Mouse (Mus musculus) gastrocnemius, postnatal 25 days (tissue): ENCODE measurements around the gene Ckmt2. TPM values are rescaled to one million over a fixed set of nuclear protein-coding genes. Genes with fewer than 3 reads are reported as not detected.

Experiments used
- DNase-seq: peaks from one replicate; pipeline ENCODE4 v3.0.0; 2022
- long read RNA-seq, 2 experiments: library from polyadenylated mRNA; stranded (forward); transcript quantifications; one replicate each; pipeline ENCODE4 v2.0.0; 2021
- total RNA-seq, 2 experiments: library from RNA; stranded (reverse); gene quantifications; 1 replicate in 1 of 2; 2 replicates in 1 of 2; pipeline ENCODE4 v1.2.3; 2021

The Ckmt2 gene
- 1,000 to 10,000 TPM; 1,499 to 1,709 TPM for total RNA-seq
- long read RNA-seq, experiment 1, transcript Ckmt2-201 (10 exons, 1,486 nt) = major isoform, 2,325 of 2,529 reads
- long read RNA-seq, experiment 1, partial matches to known transcripts = 158 of 2,529 reads
- long read RNA-seq, experiment 1, other reads (novel, unspliced or antisense) = 46 of 2,529 reads
- long read RNA-seq, experiment 2, transcript Ckmt2-201 (10 exons, 1,486 nt) = major isoform, 2,518 of 2,691 reads
- long read RNA-seq, experiment 2, partial matches to known transcripts = 111 of 2,691 reads
- long read RNA-seq, experiment 2, other reads (novel, unspliced or antisense) = 62 of 2,691 reads

DNA sequence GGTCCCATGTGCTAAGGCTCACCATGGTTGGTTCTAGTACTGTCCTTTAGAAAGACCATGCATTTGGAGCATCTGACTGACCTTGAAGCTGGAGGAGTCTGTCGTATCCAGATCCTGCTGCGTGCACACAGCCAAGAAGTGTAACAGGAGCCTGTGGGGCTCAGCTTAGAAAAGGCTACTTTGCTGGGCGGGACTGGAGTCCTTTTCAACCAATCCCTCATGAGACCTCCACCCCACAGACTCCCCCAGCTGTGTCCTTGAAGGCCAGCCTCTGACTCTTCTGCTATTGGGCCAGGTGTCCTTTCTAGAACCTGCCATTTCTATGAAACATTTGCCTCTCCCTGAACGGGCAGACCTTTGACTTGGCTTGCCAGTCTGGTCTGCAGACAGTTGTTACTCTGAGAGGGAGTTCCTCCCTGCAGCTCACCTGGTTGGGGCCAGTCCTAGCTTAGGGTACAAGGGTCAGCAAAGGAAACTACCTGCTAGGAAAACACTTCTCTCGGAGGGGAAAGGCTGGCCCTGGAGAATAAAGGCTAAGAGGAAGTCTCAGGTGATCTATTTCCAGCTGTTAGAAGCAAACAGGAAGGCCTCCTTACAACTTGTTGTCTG lies at the start of gene Ckmt2:
Ckmt2 (minus strand) TSS at position 145 of the 609 bp plus-strand sequence.
- peak; percentile 75 for DNase-seq

- DNase-seq = no peak
Observed at GRCm38 (mm10) chr13:91921010-91921409, 44.3 kb upstream of the Ckmt2 start.

DNA sequence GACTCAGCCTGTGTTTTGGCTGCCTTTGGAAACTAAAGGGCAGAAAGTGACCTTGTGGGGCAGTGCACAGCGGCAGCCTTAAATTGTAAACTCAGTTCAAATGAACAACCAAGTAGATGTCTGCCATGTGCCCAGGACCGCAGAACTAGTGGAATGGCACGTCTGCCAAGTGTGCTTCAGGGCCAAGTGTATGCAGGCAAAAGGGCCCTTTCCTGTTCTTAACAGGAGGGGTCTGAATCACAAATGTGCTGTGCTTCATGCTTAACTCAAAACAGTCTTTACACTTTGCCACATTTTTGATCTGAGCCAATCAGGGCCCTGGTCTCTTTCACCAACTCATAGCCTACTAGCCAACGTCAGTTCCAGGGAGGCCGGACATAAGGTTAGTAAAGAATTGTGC lies 42.1 kb upstream of the Ckmt2 start:
- DNase-seq = no peak

DNA sequence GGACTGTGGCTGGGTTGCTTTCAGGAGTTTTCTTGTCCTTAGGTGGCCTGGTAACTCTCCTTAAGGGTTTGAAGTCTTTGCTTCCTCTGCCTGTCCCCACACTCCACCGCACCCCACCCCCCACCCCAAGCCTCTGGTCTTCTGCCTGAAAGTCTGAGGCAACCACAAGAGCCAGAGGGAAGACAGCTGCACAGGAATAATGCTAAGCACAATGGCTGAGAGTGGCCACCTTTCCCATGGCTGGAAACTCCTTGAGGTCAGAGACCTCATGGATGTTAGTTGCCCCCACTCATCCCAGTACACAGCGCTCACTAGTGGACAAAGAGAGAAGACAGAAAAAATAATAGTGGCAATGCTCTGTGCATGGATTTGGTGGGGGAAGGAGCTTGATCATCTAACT lies 41.1 kb upstream of the Ckmt2 start:
- DNase-seq = no peak

DNA sequence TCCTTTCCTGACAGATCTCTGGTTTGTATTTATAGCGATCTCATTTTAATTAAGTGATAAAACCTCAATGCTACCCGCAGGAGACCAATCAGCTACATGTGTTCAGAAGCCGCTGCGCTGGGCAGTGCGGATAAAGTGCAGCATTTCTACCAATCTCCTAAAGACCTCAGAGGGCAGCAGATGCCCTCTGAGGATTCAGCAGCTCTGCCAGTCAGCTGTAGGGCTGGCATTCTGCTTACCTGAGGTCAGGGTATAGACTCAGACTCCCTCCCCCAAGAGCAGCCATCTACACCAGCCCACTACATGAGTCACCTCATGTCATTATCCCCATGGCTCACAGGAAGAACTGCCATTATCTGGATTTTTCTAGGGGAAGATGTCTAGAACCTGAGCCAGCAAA lies 39.6 kb upstream of the Ckmt2 start:
- DNase-seq = no peak

- DNase-seq = no peak
Observed at GRCm38 (mm10) chr13:91915582-91916239, 39.0 kb upstream of the Ckmt2 start.

DNA sequence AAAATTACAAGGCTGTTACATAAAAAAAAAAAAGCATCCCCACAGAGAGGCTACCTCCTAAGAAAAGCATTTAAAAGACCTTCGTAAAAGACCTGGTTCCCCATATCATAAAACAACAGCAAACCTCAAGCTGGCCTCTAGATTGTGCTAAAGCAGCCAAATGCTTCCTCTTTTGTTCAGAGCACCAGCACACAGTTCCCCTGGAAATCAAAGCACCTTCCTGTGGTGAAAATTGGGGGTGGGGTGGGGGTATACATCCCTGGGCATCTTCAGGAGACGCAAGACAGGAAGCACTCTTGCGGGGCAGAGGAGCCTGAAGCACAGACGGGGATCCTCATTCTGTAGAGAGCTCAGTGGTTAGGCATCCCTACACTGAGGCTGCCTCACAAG lies 38.5 kb upstream of the Ckmt2 start:
- no peak for DNase-seq

- DNase-seq = no peak
Observed at GRCm38 (mm10) chr13:91911652-91912051, 35.0 kb upstream of the Ckmt2 start.

- no peak for DNase-seq
Observed at GRCm38 (mm10) chr13:91911211-91911610, 34.5 kb upstream of the Ckmt2 start.

- peak; percentile 59 for DNase-seq
Observed at GRCm38 (mm10) chr13:91908202-91908980, 31.7 kb upstream of the Ckmt2 start.

- no peak for DNase-seq
Observed at GRCm38 (mm10) chr13:91906338-91906737, 29.7 kb upstream of the Ckmt2 start.

- no peak for DNase-seq
Observed at GRCm38 (mm10) chr13:91896476-91896875, 19.8 kb upstream of the Ckmt2 start.

- no peak for DNase-seq
Observed at GRCm38 (mm10) chr13:91893132-91893531, 16.4 kb upstream of the Ckmt2 start.

GRCm38 (mm10) chr13:91890031-91890619 lies 13.4 kb upstream of the Ckmt2 start:
- DNase-seq = no peak

DNA sequence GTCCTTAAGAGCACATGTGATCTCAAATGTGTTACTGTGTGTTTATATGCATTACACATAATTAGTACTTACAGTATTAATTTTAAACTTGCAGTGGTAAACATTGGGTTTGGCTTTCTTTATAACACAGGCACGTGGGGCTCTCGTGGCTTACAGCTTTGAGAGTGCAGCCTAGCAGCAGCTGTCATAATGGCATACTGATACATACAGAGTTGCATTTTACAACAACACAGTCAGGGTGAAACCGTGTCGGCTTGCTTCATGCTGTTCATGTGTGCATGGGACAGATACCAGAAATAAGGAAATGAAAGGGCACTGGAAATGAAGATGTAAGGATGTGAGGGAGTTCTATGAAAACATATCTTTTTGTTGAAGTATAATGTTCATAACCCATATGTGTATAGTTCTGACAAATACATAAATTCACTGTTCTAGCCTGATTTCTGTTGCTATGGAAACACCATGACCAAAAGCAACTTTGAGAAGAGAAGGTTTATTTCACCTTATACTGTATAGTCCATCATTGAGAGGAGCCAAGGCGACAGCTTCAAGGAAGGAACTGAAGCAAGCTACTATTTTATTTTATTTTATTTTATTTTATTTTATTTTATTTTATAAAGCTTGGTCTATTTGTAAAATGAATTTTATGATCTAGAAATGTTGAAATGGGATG lies 8.2 kb upstream of the Ckmt2 start:
- no peak for DNase-seq

DNA sequence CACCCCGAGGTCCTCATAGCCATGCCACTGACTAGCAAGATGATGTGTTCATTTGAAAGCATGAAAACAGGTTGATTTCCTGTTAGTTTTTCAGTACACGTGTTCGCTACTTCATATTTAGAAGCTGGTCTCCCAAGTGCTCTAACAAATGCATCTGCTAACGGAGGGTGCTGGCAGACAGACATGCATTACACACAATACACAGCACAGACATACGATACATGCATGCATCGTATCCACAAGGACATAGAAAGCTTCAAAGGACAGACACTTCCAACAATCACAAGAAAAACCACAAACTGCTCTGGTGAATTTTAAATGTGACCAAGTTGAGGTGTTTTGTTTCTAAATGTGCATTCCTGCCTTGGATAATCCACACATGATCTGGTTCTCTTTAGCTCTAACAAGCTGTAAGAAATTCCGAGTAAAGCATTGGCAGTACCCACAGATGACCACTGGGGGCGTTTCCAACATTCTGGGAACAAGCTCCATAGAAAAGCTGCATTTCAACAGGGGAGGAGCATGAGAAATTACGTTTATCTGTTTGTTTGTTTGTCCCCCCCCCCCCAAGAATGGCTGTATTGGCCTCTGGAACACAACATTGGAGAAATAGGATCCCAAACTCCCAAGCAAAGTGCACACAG lies 5.3 kb upstream of the Ckmt2 start:
- DNase-seq = no peak

- DNase-seq = no peak
Observed at GRCm38 (mm10) chr13:91880256-91880655, 3.6 kb upstream of the Ckmt2 start.

DNA sequence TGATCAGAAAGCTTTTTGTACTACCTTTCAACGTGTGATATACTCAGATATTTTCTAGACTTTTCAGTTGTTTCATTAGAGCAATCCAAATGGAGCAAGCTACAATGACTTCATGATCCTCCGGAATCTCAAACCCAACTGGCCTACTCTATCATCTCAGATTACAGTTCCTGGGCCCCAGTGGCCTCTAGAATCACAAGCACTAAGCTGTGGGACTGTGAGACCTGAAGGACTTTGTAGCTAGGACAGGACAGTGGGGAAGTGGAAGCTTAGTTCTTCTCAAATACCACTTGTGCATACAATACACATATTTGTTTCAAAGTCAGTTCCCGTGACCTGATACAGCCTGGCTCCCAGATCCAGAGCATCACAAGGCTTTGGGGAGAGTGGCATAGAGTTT lies 1.3 kb upstream of the Ckmt2 start:
- no peak for DNase-seq

GRCm38 (mm10) chr13:91877350-91877749 lies 665 bp upstream of the Ckmt2 start:
- DNase-seq = peak; percentile 65

DNA sequence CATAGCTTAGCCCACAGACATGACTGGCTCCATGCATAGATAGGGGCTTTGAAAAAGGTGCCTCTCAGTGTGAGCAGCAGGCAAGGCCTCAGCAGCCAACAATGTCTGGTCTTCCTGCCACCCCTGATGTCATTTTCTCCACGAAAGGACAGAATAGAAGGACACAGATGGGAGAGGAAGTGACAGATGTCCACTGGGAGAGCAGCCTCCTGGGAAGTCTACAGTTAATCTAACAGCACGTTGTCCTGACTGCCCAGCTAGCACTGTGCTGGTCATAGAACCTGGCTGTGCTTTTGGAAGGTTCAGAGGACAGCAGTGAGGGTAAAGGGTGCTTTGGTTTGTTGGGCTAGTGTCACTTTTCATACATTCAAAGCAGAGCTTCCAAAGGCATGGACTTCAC lies 1.1 kb downstream of the Ckmt2 start:
- no peak for DNase-seq

- DNase-seq = no peak
Observed at GRCm38 (mm10) chr13:91874565-91874964, 2.1 kb downstream of the Ckmt2 start.
